Mouse (Mus musculus) fat pad, adult 2 months (tissue): ENCODE data around the gene Cyp4a30b.
"Not testable (repeated sequence)": the region's sequence is repeated elsewhere in the genome, so short reads cannot be mapped to it uniquely, and the experiment has no call there.

ENCODE experiments used
- DNase-seq: peaks from one replicate; pipeline ENCODE4 v3.0.0-alpha.2; 2011; ENCODE audit warnings: low read depth, low spot score; ENCODE audit errors: extremely low read depth

Gene Cyp4a30b

GRCm38 (mm10) chr4:115452304-115452703 lies at the start of gene Cyp4a30b:
Gene Cyp4a30b (plus strand): TSS chr4:115452604.
- DNase-seq = no peak

DNA sequence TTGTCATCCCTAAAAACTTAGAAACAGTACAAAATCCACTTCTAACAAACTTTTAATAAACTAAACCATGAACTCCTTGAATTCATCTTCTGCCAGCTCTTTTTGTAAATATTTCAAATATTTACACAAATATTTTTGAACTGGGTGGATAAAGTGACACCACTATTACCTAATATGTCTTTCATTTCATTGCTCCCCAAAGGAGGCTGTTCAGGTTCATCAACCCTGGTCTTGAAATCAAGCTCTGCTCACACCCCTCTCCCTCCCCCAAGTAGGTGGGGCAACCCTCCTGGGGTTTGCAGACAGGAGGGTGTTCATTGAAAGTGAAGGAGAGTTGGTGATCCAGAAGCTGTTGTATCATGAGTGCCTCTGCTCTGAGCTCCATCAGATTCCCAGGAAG lies 41.1 kb upstream of the Cyp4a30b start, which contains the start of gene Cyp4a12b:
Gene Cyp4a12b (plus strand): TSS at position 301 of the 400 bp plus-strand sequence.
- DNase-seq = not testable (repeated sequence)

GRCm38 (mm10) chr4:115450577-115451137 lies 1.7 kb upstream of the Cyp4a30b start:
- DNase-seq = no peak

DNA sequence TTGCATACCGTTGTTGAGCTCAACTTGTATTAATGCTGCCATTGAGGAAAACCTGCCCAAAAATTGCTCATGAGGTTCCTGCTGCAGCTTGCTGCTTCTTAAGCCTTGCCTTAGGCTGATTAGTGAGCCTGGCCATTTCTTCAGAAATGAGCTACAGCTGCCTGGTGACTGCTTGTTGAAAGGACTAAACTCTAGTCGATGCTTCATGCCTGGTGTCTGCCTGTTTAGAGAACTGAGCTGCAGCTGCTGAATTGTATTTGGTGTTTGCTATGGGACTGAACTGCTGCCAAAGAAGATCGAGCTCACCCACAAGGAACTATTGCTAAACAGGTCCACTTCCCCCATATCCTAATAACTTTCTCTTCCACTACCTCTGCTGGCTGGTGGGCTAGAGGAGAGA lies 21.2 kb downstream of the Cyp4a30b start:
- DNase-seq = not testable (repeated sequence)

DNA sequence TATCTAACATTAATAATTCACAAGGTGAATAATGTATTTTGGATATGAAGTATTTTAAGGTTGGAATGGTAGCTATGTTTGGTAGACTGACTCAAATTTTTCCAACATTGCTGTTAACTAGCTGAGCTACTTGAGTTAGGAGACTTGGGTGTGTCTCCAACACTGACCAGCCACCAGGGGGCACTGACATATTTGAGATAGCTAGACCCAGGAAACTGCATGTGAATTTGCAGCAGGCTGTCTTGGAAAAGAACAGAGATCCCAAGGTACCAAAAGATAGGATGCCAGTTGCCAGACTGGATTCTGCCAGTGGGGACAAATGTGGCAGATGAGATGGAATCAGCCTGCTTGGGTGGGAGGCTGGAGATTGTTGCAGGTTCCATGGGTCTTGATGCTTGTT lies 23.6 kb downstream of the Cyp4a30b start:
- not testable (repeated sequence) for DNase-seq

DNA sequence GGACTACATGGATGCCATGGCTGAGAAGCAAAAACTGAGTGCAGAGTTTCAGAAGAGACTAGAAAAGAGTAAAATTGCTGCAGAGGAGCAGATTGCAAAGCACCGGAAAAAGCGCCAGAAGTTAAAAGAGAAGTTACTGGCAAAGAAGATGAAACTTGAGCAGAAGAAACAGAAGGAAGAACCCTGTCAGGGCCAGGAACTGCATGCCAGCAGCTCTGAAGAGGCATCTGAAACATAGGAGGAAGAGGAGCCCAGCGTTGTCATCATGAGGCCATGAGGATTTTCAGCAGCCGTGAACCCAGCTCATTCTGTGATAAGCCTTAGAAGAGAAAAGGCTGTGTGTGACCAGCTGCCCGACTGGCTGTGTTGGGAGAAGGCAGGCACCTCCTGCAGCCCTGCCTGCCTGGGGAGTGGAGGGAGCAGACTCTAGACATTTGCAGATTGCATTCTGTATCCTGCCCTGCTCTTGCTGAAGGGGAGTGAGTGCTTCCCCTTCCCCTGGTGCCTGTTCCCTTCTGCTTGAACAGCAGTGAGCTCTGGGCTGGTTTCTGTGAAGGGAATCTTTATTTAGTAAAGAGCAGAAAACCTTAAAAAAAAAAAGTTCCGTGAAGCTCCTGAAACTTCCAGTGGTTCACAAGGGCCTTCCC lies 28.7 kb downstream of the Cyp4a30b start:
- DNase-seq = no peak

- DNase-seq = no peak
Measured at GRCm38 (mm10) chr4:115496001-115496400, 43.6 kb downstream of the Cyp4a30b start, which contains the start of gene Cyp4a14. Gene Cyp4a14 (minus strand): TSS chr4:115496142.

DNA sequence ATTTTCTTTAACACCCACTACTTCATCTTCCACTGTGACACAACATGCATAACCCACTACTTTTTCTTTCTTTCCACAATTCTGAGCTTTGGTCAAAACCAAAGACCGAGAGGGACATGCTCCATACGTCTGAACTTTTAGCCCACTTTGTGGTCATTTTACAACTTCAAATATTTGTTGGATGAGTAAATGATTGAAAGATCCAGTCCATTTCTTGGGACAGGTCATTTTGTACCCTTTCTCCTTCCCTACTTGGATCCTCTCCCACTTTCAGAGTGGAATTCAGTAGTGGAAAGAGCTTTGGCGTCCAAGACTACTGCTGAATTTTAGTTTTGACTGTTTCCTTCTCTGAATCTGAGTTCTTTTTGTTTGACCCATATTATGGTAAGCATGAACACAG lies 45.1 kb downstream of the Cyp4a30b start:
- no peak for DNase-seq

- not testable (repeated sequence) for DNase-seq
Measured at GRCm38 (mm10) chr4:115513964-115514363, 61.6 kb downstream of the Cyp4a30b start.

GRCm38 (mm10) chr4:115518000-115518399 lies 65.6 kb downstream of the Cyp4a30b start, which contains the start of gene Cyp4a10:
Gene Cyp4a10 (plus strand): TSS chr4:115518264.
- not testable (repeated sequence) for DNase-seq

- no peak for DNase-seq
Measured at GRCm38 (mm10) chr4:115519444-115519843, 67.0 kb downstream of the Cyp4a30b start.
